Mouse (Mus musculus): ENCODE results near the gene Fam98a.
A peak's percentile ranks its signal among the peaks of the same experiment; 100 is the strongest.

Gene Fam98a

GRCm38 (mm10) chr17:75551512-75552400 lies at the start of gene Fam98a:
Gene Fam98a (minus strand): TSS chr17:75551946.
- DNase-seq (ENCODE audit: low spot score), result peak; percentile 97

DNA sequence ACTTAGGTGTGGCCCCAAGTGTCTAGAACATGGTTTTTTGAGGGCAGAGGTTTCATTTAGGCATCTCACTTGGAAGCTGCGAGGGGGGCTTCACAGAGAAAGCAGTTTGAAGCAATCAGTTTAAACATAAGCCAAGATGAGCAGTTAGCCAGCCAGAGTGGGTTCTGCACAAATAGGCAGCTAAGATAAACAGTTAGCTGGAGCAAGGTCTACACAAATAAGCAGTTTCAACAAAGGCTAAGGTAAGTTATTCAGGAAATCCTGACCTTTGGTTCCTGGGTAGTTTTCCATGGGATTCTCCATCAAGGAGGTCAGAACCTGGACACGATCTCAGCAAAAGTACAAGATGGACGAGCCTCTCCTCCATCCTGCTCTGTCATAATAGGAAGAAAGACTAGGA lies 46.9 kb upstream of the Fam98a start:
- no peak for DNase-seq (ENCODE audit: low spot score)

GRCm38 (mm10) chr17:75582738-75583137 lies 31.0 kb upstream of the Fam98a start:
- DNase-seq (ENCODE audit: low spot score), result no peak

DNA sequence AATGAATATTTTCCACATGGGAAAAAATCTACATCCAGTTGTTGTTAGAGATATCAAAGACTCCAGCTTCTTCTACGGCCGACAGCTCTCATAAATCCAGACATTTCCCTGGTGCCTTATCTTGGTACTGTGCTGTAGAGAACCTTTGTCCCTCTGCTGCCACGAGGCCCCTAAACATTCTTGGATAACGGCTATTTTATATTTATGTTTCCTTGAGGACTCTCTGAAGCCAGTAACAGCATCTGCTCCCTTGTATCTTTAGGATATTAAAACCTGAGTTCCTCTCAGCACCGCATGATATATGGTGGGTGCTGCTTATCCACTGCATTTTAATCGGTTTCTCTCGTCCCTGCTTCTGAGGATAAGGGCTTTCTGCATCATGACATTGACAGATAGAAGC lies 23.9 kb upstream of the Fam98a start:
- DNase-seq (ENCODE audit: low spot score), result no peak

DNA sequence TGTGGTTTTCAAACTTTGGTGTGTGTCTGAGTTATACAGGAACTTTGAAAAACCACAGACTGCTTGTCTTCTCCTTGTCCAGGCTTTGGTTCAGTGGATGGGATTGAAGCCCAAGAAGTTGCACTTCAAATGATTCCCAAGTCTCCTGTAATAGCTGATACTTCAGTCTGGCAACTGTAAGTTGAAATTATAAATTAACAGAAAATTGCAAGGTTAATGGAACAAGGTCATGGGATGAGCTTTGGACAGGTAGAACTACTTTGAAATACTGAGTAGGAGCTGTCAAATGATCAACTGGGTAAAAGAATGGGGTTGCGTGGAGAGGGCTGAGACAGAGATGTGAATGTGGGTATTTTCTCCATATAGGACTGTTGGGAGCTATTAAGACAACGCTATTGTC lies 6.3 kb upstream of the Fam98a start:
- no peak for DNase-seq (ENCODE audit: low spot score)

DNA sequence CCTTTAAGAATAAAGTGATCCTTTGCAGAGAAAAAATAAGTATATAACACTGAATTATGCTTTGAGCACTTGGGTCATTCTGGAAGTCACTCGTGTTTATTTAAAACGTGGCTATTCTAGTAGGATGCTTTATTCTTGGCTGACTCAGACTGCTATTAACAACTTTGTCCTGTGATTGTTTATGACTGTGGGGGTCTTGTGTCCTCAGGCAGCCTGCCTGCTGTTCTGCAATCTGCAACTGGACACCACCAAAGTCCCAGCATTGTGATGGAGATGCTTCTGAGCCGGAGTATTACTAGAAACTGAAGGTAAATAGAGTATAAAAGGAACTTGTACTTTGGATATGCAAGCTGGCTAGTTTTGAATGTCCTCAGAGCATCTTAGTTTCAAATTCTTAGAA lies 5.3 kb upstream of the Fam98a start:
- no peak for DNase-seq (ENCODE audit: low spot score)

GRCm38 (mm10) chr17:75550771-75551413 lies 854 bp downstream of the Fam98a start:
- no peak for DNase-seq (ENCODE audit: low spot score)

GRCm38 (mm10) chr17:75544262-75544661 lies 7.5 kb downstream of the Fam98a start:
- no peak for DNase-seq (ENCODE audit: low spot score)

DNA sequence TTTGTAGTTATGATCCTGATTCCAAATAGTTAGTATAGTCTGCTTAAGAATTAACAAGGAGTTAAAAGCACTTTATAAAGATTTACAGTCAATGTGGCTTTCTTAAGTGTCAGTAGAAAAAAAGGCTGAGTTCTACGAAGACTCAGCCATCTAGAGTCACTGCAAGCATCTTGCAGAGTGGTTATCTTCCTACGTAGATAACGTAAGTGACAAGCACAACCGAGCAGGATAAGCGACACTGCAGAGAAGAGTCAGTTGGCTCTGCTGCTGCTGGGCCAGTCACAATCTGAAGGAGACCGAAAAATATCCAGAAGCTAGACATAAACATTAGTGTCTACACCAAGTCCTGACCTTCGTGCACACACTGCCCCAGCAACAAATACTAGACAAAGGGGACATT lies 8.3 kb downstream of the Fam98a start:
- no peak for DNase-seq (ENCODE audit: low spot score)

DNA sequence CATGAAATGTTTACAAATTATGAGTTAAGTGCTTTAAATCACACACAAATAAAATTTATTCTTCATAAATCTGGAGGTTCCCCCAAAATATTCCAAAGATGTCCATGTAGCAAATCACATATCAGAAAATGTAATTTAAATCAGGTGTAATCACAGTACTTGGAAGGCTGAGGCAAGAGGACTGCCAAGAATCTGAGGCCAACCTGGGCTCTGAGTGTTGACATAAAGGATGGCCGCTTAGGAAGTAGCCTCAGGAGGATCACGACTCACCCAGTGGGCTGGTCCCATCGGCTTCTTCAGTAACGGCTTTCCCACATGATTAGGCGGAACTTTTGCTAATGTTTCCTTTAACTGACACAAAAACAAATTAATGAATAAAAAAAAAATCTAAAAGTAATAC lies 11.9 kb downstream of the Fam98a start:
- DNase-seq (ENCODE audit: low spot score), result no peak

GRCm38 (mm10) chr17:75539130-75539529 lies 12.6 kb downstream of the Fam98a start:
- DNase-seq (ENCODE audit: low spot score), result no peak

DNA sequence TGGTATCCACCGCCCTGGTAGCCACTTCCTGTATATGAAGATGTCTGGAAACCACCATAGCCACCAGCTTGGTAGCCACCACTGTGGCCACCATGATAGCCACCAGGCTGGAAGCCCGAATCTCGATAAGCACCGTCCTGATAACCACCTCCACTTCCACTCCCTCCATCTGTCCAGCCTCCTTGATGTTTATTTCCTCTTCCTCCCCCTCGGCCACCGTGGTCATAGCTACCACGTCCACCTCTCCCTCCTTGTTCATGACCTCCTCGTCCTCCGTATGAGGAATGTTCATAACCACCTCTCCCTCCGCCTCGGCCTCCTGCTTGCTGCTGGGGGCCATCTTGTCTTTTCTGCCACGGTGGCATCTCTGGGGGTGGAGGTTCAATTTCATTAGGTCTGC lies 13.3 kb downstream of the Fam98a start:
- DNase-seq (ENCODE audit: low spot score), result no peak

GRCm38 (mm10) chr17:75537050-75537445 lies 14.7 kb downstream of the Fam98a start:
- no peak for DNase-seq (ENCODE audit: low spot score)

DNA sequence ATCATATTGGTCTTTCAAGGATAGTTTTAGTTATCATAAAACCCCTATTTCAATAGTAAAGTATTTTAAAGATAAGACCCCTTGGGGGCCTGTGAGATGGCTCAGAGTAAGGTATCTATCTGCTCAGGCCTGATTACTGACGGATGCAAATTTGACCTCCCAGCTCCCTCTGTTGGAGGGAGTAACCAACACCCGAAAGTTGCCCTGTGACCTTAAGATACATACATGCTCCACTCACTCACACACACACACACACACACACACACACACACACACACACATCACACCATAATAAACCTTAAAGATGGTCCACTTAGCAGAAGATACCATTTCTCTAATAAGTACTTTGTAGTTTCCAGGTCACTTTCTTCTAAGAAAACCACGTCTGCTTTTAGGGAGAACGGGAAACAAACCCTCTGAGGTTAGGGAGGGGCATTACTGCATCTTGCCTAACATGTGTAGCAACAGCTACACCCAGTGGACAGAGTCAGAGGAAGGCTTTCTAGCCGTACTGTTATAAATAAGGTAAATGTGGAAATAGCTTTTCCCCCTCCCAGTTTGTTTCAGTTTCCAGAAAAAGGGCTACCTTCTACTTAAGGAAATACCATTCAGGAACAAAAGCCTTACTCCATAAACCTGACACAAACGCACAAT lies 15.2 kb downstream of the Fam98a start:
- DNase-seq (ENCODE audit: low spot score), result peak; percentile 38

GRCm38 (mm10) chr17:75535612-75536011 lies 16.1 kb downstream of the Fam98a start:
- DNase-seq (ENCODE audit: low spot score), result no peak

GRCm38 (mm10) chr17:75534314-75535020 lies 17.3 kb downstream of the Fam98a start:
- no peak for DNase-seq (ENCODE audit: low spot score)

DNA sequence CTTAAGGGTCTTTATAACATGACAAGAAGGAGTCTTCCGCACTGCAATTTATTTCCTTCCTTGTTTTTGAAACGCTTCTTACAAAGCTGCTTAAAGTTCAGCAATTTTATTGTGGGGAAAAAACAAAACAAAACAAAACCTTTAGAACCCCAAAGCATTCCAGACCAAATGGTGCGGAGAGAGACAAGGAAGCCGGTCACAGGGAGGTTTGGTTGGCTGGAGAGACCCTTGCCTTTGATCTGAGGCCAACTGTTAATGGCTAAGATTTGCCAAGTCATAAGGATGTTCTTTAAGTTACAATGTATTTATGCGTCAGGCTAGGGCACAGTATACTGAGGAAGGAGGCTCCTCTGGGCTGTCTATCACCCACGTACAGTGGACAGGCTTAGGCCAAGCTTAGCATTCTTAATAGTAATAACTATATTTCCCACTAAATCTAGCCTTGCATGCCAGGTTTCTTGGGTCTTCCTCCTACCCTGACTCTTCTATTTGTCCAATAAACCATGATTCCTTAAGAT lies 19.2 kb downstream of the Fam98a start:
- DNase-seq (ENCODE audit: low spot score), result no peak

GRCm38 (mm10) chr17:75529222-75529935 lies 22.4 kb downstream of the Fam98a start:
- no peak for DNase-seq (ENCODE audit: low spot score)

GRCm38 (mm10) chr17:75526411-75526810 lies 25.3 kb downstream of the Fam98a start:
- no peak for DNase-seq (ENCODE audit: low spot score)

- DNase-seq (ENCODE audit: low spot score), result no peak
These were observed 27.9 kb downstream of the Fam98a start for GRCm38 (mm10) chr17:75523812-75524211.

DNA sequence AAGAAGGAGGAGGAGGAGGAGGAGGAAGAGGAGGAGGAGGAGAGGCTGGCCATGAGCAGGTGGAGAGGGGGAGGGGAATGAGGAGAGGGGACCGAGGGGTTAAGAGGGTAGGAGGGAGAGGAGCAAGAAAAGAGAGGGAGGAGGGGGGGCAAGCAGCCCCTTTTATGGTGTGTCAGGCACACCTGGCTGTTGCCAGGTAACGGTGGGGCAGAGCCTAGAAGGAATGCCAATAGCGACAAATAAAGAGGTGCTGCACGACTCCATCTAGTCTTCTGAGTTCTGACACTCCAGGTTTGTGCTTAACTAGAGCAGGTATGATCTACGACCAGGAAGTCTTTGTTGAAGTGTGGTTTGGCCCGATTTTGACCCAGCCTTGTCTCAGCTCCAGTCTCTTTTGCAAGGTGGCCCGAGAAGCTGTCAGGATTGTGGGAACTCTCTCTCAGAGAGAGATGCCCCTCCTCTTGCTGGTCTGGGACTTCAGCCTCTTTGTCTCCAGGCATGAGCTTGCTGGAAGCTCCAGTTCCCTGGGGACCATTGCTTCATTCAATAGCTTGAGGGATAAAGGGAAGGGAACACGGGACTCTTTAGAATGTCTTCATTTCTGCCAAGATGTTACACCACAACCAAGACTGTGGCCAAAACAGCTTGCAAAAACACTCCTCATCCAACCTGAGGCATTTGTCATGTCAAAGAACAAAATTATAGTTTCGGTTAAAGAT lies 29.2 kb downstream of the Fam98a start:
- no peak for DNase-seq (ENCODE audit: low spot score)
